Mouse (Mus musculus): ENCODE results near the gene 5330417H12Rik. TPM values are rescaled to one million over a fixed set of nuclear protein-coding genes. Genes with fewer than 3 reads are reported as not detected.

5330417H12Rik gene
- polyA plus RNA-seq, 1 experiment from 2014 or later, result not detected

- Histone ChIP-seq H3K27ac (no peak overlapping the region), H3K36me3 (no peaks in the 10 kb centered on the region), H3K9ac (replicated peaks) (no peak overlapping the region), H3K27me3 (no peaks in the 10 kb centered on the region; the same call in 1 of the 2 replicates), H3K4me3 (replicated peaks) (no peak overlapping the region), H3K4me2 (no peak overlapping the region), H3K9me3 (no peaks in the 10 kb centered on the region), H3K4me1 (replicated peaks) (peaks cover 4% of the 10 kb centered on the region)
- no peak for ATAC-seq (ENCODE audit: insufficient number of reproducible peaks, insufficient read depth, low FRiP score, low TSS enrichment, low read depth)
- WGBS, result 82% methylated on average over 6 of the region's 6 CpGs
These were observed 31.5 kb upstream of the 5330417H12Rik start for GRCm38 (mm10) chr7:107656451-107656850.

DNA sequence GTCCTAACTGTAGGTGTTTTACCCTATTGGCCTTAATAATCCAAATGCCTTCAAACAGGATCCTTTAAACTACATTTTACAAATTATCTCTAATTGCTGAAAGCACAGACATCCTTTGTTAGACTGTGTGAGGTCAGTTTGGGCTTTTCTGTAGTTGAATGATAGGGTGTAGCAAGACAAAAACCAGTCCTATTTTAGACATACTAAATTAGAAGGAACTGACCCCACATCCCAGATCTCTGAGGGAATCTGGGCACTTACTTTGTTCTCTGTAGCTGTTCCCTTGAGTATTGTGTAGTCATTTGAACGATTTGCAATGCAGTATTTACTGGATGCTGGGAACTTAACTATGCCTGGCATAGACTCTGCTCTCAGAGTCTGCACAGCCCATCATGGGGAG is 26.9 kb upstream of the 5330417H12Rik start:
- Histone ChIP-seq H3K36me3 (no peaks in the 10 kb centered on the region), H3K4me1 (replicated peaks) (peaks cover 20% of the 10 kb centered on the region), H3K4me2 (no peak overlapping the region), H3K27ac (no peak overlapping the region), H3K9ac (replicated peaks) (no peak overlapping the region), H3K9me3 (no peaks in the 10 kb centered on the region), H3K4me3 (replicated peaks) (no peak overlapping the region), H3K27me3 (no peaks in the 10 kb centered on the region)
- 29% methylated on average over 1 of the region's 1 CpGs for WGBS
- ATAC-seq (ENCODE audit: insufficient number of reproducible peaks, insufficient read depth, low FRiP score, low TSS enrichment, low read depth), result no peak

- Histone ChIP-seq H3K4me2 (no peak overlapping the region), H3K27ac (no peak overlapping the region), H3K4me1 (replicated peaks) (peaks cover 20% of the 10 kb centered on the region), H3K36me3 (0 out of 2 replicates have a peak, but pooled peaks cover 1% of the 10 kb centered on the region), H3K4me3 (replicated peaks) (no peak overlapping the region), H3K9ac (replicated peaks) (no peak overlapping the region), H3K27me3 (no peaks in the 10 kb centered on the region), H3K9me3 (peaks cover under 1% of the 10 kb centered on the region; the same call in 1 of the 2 replicates)
- no peak for ATAC-seq (ENCODE audit: insufficient number of reproducible peaks, insufficient read depth, low FRiP score, low TSS enrichment, low read depth)
- 83% methylated on average over 7 of the region's 7 CpGs for WGBS
These were observed 25.0 kb upstream of the 5330417H12Rik start for GRCm38 (mm10) chr7:107649990-107650389.

DNA sequence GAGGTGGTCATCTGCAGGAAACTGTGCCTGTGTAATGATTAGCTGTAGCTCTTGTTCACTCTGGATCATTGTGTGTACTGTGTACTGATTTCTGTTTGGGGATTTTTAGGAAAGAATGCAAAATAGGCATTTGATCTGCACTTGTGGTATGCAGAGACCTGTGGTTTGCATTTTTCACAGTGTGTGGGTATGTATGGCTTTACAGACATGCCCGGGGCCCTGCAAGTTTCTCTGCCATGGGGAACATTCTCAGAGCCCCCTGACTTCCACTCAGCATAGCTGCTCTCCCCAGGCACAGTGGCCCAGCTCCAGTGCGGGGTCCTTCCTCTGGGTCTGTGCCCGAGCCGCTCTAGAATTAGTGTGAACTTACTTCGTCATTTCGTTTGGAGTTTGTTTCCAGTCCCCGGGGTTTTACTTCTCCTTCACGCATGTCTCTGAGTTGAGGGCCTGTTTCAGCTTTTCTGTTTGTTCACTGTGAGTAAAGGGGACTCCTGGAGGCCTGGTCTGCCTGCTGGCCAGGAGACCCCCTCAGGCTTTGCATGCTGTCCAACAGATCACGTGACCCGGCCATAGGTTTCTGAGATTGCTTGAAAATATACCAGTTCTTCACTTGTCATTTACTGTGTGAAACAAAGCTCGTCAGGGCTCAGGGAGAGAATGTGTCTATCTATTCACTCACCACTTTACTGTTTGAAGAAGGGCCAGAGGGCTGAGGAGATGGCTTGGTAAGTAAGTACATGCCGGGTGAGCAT is 24.2 kb upstream of the 5330417H12Rik start:
- Histone ChIP-seq H3K4me3 (replicated peaks) (no peak overlapping the region), H3K9ac (replicated peaks) (no peak overlapping the region), H3K27me3 (no peaks in the 10 kb centered on the region), H3K4me1 (replicated peaks) (peaks cover 20% of the 10 kb centered on the region), H3K36me3 (0 out of 2 replicates have a peak, but pooled peaks cover 2% of the 10 kb centered on the region), H3K4me2 (no peak overlapping the region), H3K9me3 (peaks cover 2% of the 10 kb centered on the region; the same call in 1 of the 2 replicates), H3K27ac (no peak overlapping the region)
- ATAC-seq (ENCODE audit: insufficient number of reproducible peaks, insufficient read depth, low FRiP score, low TSS enrichment, low read depth), result no peak
- WGBS, result 80% methylated on average over 12 of the region's 12 CpGs

GRCm38 (mm10) chr7:107644987-107645386 is 20.0 kb upstream of the 5330417H12Rik start:
- 93% methylated on average over 2 of the region's 2 CpGs for WGBS
- no peak overlapping the region for H3K4me2 ChIP-seq
- ATAC-seq (ENCODE audit: insufficient number of reproducible peaks, insufficient read depth, low FRiP score, low TSS enrichment, low read depth), result no peak
- peaks cover 2% of the 10 kb centered on the region; the same call in 1 of the 2 replicates for H3K9me3 ChIP-seq
- no peak overlapping the region for H3K4me3 ChIP-seq (replicated peaks)
- H3K9ac ChIP-seq (replicated peaks), result no peak overlapping the region
- H3K27ac ChIP-seq, result no peak overlapping the region
- H3K36me3 ChIP-seq, result 0 out of 2 replicates have a peak, but pooled peaks cover 2% of the 10 kb centered on the region
- no peaks in the 10 kb centered on the region for H3K27me3 ChIP-seq
- peaks cover 14% of the 10 kb centered on the region for H3K4me1 ChIP-seq (replicated peaks)

DNA sequence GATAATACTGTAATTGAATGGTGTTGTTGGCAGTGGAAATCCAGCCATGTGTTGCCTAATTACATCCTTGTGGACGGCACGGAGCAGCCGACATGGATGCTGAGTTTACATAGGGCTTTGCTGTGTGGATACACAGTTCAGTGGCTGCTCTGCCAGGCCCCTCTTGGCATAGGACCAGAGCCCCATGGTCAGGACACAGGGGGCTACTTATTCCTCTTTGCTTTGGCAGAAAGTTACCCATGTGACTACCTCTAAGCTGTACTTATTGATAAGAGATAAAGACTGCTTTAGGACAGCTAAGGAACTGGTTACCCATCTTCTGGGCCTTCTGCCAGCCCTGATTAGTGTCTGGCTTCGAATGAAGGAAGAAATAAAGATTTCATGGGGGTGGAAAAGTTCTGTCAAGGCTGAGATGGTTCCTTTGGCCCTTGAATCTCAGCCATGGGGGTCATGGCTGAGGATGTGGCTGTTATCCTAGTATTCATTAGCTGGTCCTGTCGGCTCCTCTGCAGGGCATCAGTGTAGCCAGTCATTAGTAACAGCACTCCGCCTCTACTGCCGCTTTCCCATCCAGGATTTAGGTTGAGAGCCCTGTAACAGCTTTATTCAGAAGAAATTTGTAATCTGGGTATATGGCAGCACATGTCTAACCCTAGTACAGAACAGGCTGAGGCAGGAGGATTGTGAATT is 17.8 kb upstream of the 5330417H12Rik start:
- ATAC-seq (ENCODE audit: insufficient number of reproducible peaks, insufficient read depth, low FRiP score, low TSS enrichment, low read depth), result no peak
- Histone ChIP-seq H3K9ac (replicated peaks) (no peak overlapping the region), H3K4me3 (replicated peaks) (no peak overlapping the region), H3K27me3 (no peaks in the 10 kb centered on the region), H3K9me3 (peaks cover 2% of the 10 kb centered on the region; the same call in 1 of the 2 replicates), H3K4me1 (replicated peaks) (no peaks in the 10 kb centered on the region), H3K4me2 (no peak overlapping the region), H3K36me3 (0 out of 2 replicates have a peak, but pooled peaks cover 2% of the 10 kb centered on the region), H3K27ac (no peak overlapping the region)
- 79% methylated on average over 7 of the region's 7 CpGs for WGBS

- Histone ChIP-seq H3K4me2 (no peak overlapping the region), H3K27me3 (no peaks in the 10 kb centered on the region), H3K36me3 (no peaks in the 10 kb centered on the region), H3K4me3 (replicated peaks) (no peak overlapping the region), H3K9ac (replicated peaks) (no peak overlapping the region), H3K4me1 (replicated peaks) (no peaks in the 10 kb centered on the region), H3K27ac (no peak overlapping the region), H3K9me3 (peaks cover 3% of the 10 kb centered on the region; the same call in 1 of the 2 replicates)
- ATAC-seq (ENCODE audit: insufficient number of reproducible peaks, insufficient read depth, low FRiP score, low TSS enrichment, low read depth), result no peak
- WGBS, result 87% methylated on average over 5 of the region's 5 CpGs
These were observed 13.1 kb upstream of the 5330417H12Rik start for GRCm38 (mm10) chr7:107638026-107638425.

GRCm38 (mm10) chr7:107637398-107637797 is 12.4 kb upstream of the 5330417H12Rik start:
- WGBS, result 88% methylated on average over 7 of the region's 7 CpGs

GRCm38 (mm10) chr7:107633201-107633600 is 8.2 kb upstream of the 5330417H12Rik start:
- Histone ChIP-seq H3K9me3 (peaks cover 3% of the 10 kb centered on the region; the same call in 1 of the 2 replicates), H3K27ac (no peak overlapping the region), H3K4me1 (replicated peaks) (no peaks in the 10 kb centered on the region), H3K27me3 (no peaks in the 10 kb centered on the region), H3K36me3 (no peaks in the 10 kb centered on the region), H3K9ac (replicated peaks) (no peak overlapping the region), H3K4me2 (no peak overlapping the region), H3K4me3 (replicated peaks) (no peak overlapping the region)
- 94% methylated on average over 4 of the region's 4 CpGs for WGBS
- ATAC-seq (ENCODE audit: insufficient number of reproducible peaks, insufficient read depth, low FRiP score, low TSS enrichment, low read depth), result no peak

More at GRCm38 (mm10) chr7:107637398-107637797, 12.4 kb upstream of the 5330417H12Rik start:
- no peak for ATAC-seq (ENCODE audit: insufficient number of reproducible peaks, insufficient read depth, low FRiP score, low TSS enrichment, low read depth)
- peaks cover 3% of the 10 kb centered on the region; the same call in 1 of the 2 replicates for H3K9me3 ChIP-seq
- no peak overlapping the region for H3K9ac ChIP-seq (replicated peaks)
- H3K27ac ChIP-seq, result no peak overlapping the region
- no peak overlapping the region for H3K4me2 ChIP-seq
- H3K4me1 ChIP-seq (replicated peaks), result no peaks in the 10 kb centered on the region
- H3K4me3 ChIP-seq (replicated peaks), result no peak overlapping the region
- no peaks in the 10 kb centered on the region for H3K27me3 ChIP-seq
- H3K36me3 ChIP-seq, result no peaks in the 10 kb centered on the region

DNA sequence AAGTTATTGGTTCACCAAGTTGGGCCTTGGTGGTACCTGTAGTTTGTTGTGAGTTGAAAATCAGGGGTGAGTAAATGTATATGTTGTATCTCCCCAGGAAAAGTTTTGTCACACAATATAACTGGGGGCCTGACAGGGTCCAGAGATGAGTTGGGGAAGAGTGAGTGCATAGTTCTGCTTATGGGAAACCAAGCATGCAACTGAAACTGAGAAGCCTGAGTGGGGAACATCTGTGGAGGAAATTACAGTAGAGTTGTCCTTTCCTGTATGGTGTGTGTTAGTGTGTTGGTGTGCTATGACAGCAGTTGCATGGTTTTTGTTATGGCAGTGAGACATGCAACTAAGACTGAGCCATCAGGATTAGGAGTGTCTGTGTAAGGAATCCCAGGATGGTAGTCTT is 3.4 kb upstream of the 5330417H12Rik start:
- Histone ChIP-seq H3K27me3 (no peaks in the 10 kb centered on the region), H3K4me1 (replicated peaks) (no peaks in the 10 kb centered on the region), H3K27ac (no peak overlapping the region), H3K4me3 (replicated peaks) (no peak overlapping the region), H3K9ac (replicated peaks) (no peak overlapping the region), H3K36me3 (no peaks in the 10 kb centered on the region), H3K4me2 (no peak overlapping the region), H3K9me3 (no peaks in the 10 kb centered on the region)
- ATAC-seq (ENCODE audit: insufficient number of reproducible peaks, insufficient read depth, low FRiP score, low TSS enrichment, low read depth), result no peak

DNA sequence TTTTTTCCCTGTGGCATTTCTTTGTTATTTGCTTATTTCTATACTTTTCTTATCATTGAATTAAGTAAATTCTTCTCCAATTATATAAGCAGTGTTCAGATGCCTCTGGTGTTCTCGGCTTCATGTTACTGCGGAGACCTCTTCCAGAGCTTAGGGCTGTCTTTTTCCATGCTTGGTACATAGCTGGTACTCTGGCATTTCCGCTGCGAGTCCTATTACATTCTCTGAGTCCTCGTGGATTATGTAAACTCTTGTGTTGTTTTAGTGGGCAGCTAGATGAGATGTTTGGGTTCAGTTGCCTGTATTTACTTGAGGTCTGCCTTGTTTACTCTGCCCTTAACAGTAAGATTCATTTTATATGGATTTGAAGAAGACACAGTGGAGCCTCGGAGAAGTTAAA is 820 bp upstream of the 5330417H12Rik start:
- ATAC-seq (ENCODE audit: insufficient number of reproducible peaks, insufficient read depth, low FRiP score, low TSS enrichment, low read depth), result no peak
- Histone ChIP-seq H3K4me1 (replicated peaks) (no peaks in the 10 kb centered on the region), H3K27ac (no peak overlapping the region), H3K36me3 (no peaks in the 10 kb centered on the region), H3K4me3 (replicated peaks) (no peak overlapping the region), H3K27me3 (no peaks in the 10 kb centered on the region), H3K9me3 (no peaks in the 10 kb centered on the region), H3K4me2 (no peak overlapping the region), H3K9ac (replicated peaks) (no peak overlapping the region)
- WGBS, result 84% methylated on average over 6 of the region's 6 CpGs

Measured in limb, embryonic 12.5 days (tissue).